Mouse (Mus musculus) heart, embryonic 14.5 days (tissue): ENCODE results near the gene Hmcn1. TPM values are rescaled to one million over a fixed set of nuclear protein-coding genes. Genes with fewer than 3 reads are reported as not detected.

Experiments
- ATAC-seq: fragments of 200-750 bp; cut with Nextera tagmentation; 2 replicates; pipeline ENCODE4 v1.8.0; 2017; ENCODE audit warnings: low read depth, moderate TSS enrichment; ENCODE audit not compliant: insufficient number of reproducible peaks, insufficient read depth, low FRiP score
- H3K27ac ChIP-seq, 2 experiments: fragments of 200-500 bp in 1 of 2; fragments of 300-500 bp in 1 of 2; sonication (generic) in 1 of 2; replicated peaks in 1 of 2; 2 replicates each; pipeline ENCODE4 v1.5.1; 2012 to 2014; ENCODE audit warnings: low read depth in 2 of 2, low read length in 2 of 2, control low read depth in 1 of 2, mild to moderate bottlenecking in 1 of 2, mixed read lengths in 1 of 2; ENCODE audit not compliant: control insufficient read depth in 1 of 2, insufficient read depth in 1 of 2
- H3K27me3 ChIP-seq: fragments of 300-500 bp; sonication (generic); 2 replicates; pipeline ENCODE4 v1.6.1; 2014; ENCODE audit warnings: mild to moderate bottlenecking, low read length, control low read depth; ENCODE audit not compliant: control insufficient read depth, insufficient read depth
- H3K36me3 ChIP-seq: fragments of 300-500 bp; sonication (generic); 2 replicates; pipeline ENCODE4 v1.6.1; 2014; ENCODE audit warnings: mild to moderate bottlenecking, control low read depth, low read length, mixed read lengths; ENCODE audit not compliant: control insufficient read depth, insufficient read depth
- H3K4me1 ChIP-seq, 2 experiments: fragments of 200-500 bp in 1 of 2; fragments of 300-500 bp in 1 of 2; sonication (generic) in 1 of 2; 2 replicates each; pipeline ENCODE4 v1.6.1; 2012 to 2014; ENCODE audit warnings: low read length in 2 of 2, control low read depth in 1 of 2, mixed read lengths in 1 of 2; ENCODE audit not compliant: control insufficient read depth in 2 of 2, insufficient read depth in 2 of 2
- H3K4me2 ChIP-seq: fragments of 300-500 bp; sonication (generic); 2 replicates; pipeline ENCODE4 v1.6.1; 2014; ENCODE audit warnings: mild to moderate bottlenecking, low read length
- H3K4me3 ChIP-seq, 2 experiments: fragments of 200-500 bp in 1 of 2; fragments of 300-500 bp in 1 of 2; sonication (generic) in 1 of 2; 2 replicates each; pipeline ENCODE4 v1.5.1; 2012 to 2014; ENCODE audit warnings: low read length in 2 of 2, mild to moderate bottlenecking in 2 of 2, control low read depth in 1 of 2, low read depth in 1 of 2, moderate library complexity in 1 of 2; ENCODE audit not compliant: control insufficient read depth in 1 of 2, insufficient read depth in 1 of 2
- H3K9ac ChIP-seq: fragments of 300-500 bp; sonication (generic); 2 replicates; pipeline ENCODE4 v1.6.1; 2014; ENCODE audit warnings: mild to moderate bottlenecking, low read length
- H3K9me3 ChIP-seq: fragments of 300-500 bp; sonication (generic); 2 replicates; pipeline ENCODE4 v1.6.1; 2016; ENCODE audit warnings: low read length, control low read depth; ENCODE audit not compliant: control insufficient read depth
- WGBS: fragments of 180-500 bp; shearing (Covaris S2); extraction: QIAGEN DNeasy Blood & Tissue Kit; methylation state at CpG from one replicate; pipeline ENCODE4 v1.1.7; 2014; 5-methylcytosine and 5-hydroxymethylcytosine counted together
- polyA plus RNA-seq: library from polyadenylated mRNA; unstranded; fragments of >200 nt; fragmentation: Nextera tagmentation; extraction: Ambion mirVana; gene quantifications from 2 replicates; pipeline ENCODE4 v1.2.1, GENCODE M21; 2014

Gene Hmcn1
- polyA plus RNA-seq, 1 experiment from 2014 or later = 35.1 TPM

- no peak overlapping the region for H3K9ac ChIP-seq
- no peak overlapping the region for H3K27ac ChIP-seq
- H3K4me1 ChIP-seq = peaks cover 0 to 9% of the 10 kb centered on the region in 2 experiments; a peak in 2 of 4 replicates
- H3K36me3 ChIP-seq = peaks cover 7% of the 10 kb centered on the region; the same call in 1 of the 2 replicates
- no peak overlapping the region for H3K4me2 ChIP-seq
- no peaks in the 10 kb centered on the region for H3K27me3 ChIP-seq
- no peaks in the 10 kb centered on the region for H3K9me3 ChIP-seq
- ATAC-seq = no peak
- H3K4me3 ChIP-seq = no peak overlapping the region
These were observed 216.5 kb downstream of the Hmcn1 start for GRCm38 (mm10) chr1:150776741-150777140.

- peak overlapping the region in 1 of 2 experiments; percentile 50; a peak in 1 of 4 replicates for H3K27ac ChIP-seq
- no peaks in the 10 kb centered on the region for H3K9me3 ChIP-seq
- peaks cover 17% of the 10 kb centered on the region for H3K36me3 ChIP-seq
- H3K4me3 ChIP-seq = no peak overlapping the region
- H3K9ac ChIP-seq = no peak overlapping the region
- no peak overlapping the region for H3K4me2 ChIP-seq
- ATAC-seq = no peak
- no peaks in the 10 kb centered on the region for H3K27me3 ChIP-seq
- 35% methylated on average over 2 of the region's 2 CpGs for WGBS
- peaks cover 6 to 9% of the 10 kb centered on the region in 2 experiments; a peak in 3 of 4 replicates for H3K4me1 ChIP-seq
These were observed 217.5 kb downstream of the Hmcn1 start for GRCm38 (mm10) chr1:150775742-150776141.

DNA sequence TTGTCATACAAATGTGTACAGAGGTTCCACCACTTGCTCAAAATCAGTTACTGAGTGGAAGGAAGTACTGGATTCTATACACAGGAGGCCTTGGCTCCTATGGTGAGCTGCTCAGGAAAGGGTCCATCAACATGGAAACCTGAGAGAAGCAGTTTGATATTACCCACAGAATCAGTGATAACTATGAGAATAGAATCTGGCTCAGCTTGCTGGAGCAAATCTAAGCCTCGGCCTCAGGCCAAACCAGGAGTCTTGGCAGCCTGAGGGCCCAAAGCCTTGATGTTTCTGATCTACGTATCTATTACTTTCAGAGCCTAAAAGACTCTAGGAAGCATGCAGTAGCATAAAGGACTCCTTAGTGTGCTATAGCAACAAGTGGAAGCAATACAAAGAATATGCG, 220.3 kb downstream of the Hmcn1 start:
- H3K9me3 ChIP-seq = no peaks in the 10 kb centered on the region
- peaks cover 6 to 9% of the 10 kb centered on the region in 2 experiments; a peak in 3 of 4 replicates for H3K4me1 ChIP-seq
- H3K27me3 ChIP-seq = no peaks in the 10 kb centered on the region
- no peak overlapping the region for H3K9ac ChIP-seq
- no peak overlapping the region for H3K4me3 ChIP-seq
- no peak overlapping the region for H3K27ac ChIP-seq
- no peak overlapping the region for H3K4me2 ChIP-seq
- H3K36me3 ChIP-seq = peaks cover 32% of the 10 kb centered on the region
- ATAC-seq = no peak
- WGBS = 83% methylated on average over 3 of the region's 3 CpGs

- 54% methylated on average over 7 of the region's 7 CpGs for WGBS
- Histone ChIP-seq H3K4me3 (no peak overlapping the region), H3K27ac (no peak overlapping the region), H3K9ac (no peak overlapping the region), H3K4me1 (peaks cover 4 to 6% of the 10 kb centered on the region in 2 experiments; a peak in 3 of 4 replicates), H3K4me2 (no peak overlapping the region), H3K27me3 (no peaks in the 10 kb centered on the region), H3K9me3 (no peaks in the 10 kb centered on the region), H3K36me3 (peaks cover 32% of the 10 kb centered on the region)
- ATAC-seq = no peak
These were observed 222.2 kb downstream of the Hmcn1 start for GRCm38 (mm10) chr1:150770948-150771521.

DNA sequence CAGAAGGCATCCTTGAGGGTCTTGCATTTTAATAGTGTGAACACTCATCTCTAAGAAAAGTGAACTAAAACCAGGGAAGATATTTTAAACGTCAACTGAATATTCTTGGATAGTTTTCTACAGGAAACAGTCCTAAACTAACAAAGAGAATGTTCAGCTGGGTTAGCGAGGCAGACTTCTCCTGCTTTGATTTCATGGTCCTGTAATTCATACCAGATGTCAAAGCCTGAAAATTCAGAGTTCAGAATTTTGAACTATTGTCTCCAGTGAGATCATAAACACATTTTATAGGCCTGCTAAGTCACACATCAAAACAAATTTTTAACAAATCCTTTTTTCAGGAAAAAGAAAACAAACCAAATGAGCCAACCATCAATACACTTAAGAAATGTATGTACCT, 223.4 kb downstream of the Hmcn1 start:
- no peak for ATAC-seq
- no peaks in the 10 kb centered on the region for H3K27me3 ChIP-seq
- H3K9me3 ChIP-seq = no peaks in the 10 kb centered on the region
- H3K36me3 ChIP-seq = peaks cover 39% of the 10 kb centered on the region
- no peak overlapping the region for H3K4me3 ChIP-seq
- WGBS = 73% methylated on average over 2 of the region's 2 CpGs
- H3K9ac ChIP-seq = no peak overlapping the region
- no peak overlapping the region for H3K27ac ChIP-seq
- H3K4me2 ChIP-seq = no peak overlapping the region
- H3K4me1 ChIP-seq = peaks cover 0 to 6% of the 10 kb centered on the region in 2 experiments; a peak in 1 of 4 replicates

- peaks cover 42% of the 10 kb centered on the region for H3K36me3 ChIP-seq
- WGBS = 88% methylated on average over 4 of the region's 4 CpGs
- H3K4me2 ChIP-seq = no peak overlapping the region
- H3K9ac ChIP-seq = no peak overlapping the region
- no peaks in the 10 kb centered on the region for H3K27me3 ChIP-seq
- no peak overlapping the region for H3K4me3 ChIP-seq
- ATAC-seq = no peak
- H3K4me1 ChIP-seq = peaks cover 0 to 2% of the 10 kb centered on the region in 2 experiments; a peak in 1 of 4 replicates
- no peaks in the 10 kb centered on the region for H3K9me3 ChIP-seq
- no peak overlapping the region for H3K27ac ChIP-seq
These were observed 231.6 kb downstream of the Hmcn1 start for GRCm38 (mm10) chr1:150761678-150762077.

DNA sequence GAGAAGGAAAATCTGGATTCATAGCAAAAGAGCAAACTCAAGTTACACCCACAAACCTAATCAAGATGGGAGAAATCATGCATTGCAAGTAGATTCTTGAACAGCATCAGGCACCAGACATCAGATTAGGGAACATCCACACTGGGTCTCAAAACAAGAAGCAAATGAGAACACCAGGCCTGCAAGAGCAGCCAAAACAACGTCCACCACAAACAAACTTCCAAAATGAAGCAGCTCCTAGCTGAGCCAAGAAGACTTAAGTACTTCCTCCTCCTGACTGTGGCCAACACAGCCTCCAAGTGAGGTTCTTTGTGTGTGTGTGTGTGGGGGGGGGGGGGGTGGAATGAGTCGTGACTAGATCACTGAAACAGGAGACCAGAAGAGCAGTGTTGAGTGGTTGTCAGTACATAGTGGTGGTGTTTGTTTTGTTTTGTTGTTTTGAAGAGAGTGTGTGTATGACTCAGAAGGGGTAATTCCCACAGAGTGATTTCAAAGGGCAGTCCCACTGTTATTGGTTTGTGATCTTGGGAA, 232.4 kb downstream of the Hmcn1 start:
- WGBS = 51% methylated on average over 2 of the region's 2 CpGs
- Histone ChIP-seq H3K27ac (no peak overlapping the region), H3K9ac (no peak overlapping the region), H3K36me3 (peaks cover 46% of the 10 kb centered on the region), H3K4me3 (no peak overlapping the region), H3K4me1 (peaks cover 0 to 2% of the 10 kb centered on the region in 2 experiments; a peak in 1 of 4 replicates), H3K4me2 (no peak overlapping the region), H3K9me3 (no peaks in the 10 kb centered on the region), H3K27me3 (no peaks in the 10 kb centered on the region)
- no peak for ATAC-seq
